Mouse (Mus musculus) lung, postnatal 0 days (tissue): Measurements from ENCODE around the gene Upp2.

ENCODE experiments used
- CTCF ChIP-seq: IDR thresholded peaks from 2 replicates; pipeline ENCODE4 v1.5.1; 2016; ENCODE audit warnings: antibody characterized with exemption, mild to moderate bottlenecking
- EP300 ChIP-seq: IDR thresholded peaks from 2 replicates; pipeline ENCODE4 v1.6.1; 2016; ENCODE audit warnings: antibody characterized with exemption, mild to moderate bottlenecking, control low read depth

DNA sequence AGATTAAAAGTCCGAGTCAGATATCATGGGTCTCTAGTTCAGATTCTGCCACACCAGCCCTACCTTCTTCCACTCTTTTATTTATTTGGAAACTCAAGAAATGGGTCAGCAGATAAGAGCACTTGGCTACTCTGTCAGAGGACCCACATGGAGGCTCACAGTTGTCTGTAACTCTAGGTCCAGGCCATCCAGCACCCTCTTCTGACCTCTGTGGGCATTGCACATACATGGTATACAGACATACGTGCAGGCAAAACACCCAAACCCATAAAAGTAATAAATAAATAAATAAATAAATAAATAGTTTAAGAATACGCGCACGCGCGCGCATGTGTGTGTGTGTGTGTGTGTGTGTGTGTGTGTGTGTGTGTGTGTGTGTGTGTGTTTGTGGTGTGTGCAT lies 47.8 kb downstream of the Upp2 start:
- TF ChIP-seq CTCF, result peak; percentile 30; the same call in 1 of the 2 replicates
- no peak for TF ChIP-seq EP300
